Mouse (Mus musculus) midbrain, embryonic 14.5 days (tissue): ENCODE measurements around the gene Cd200r1. TPM values are rescaled to one million over a fixed set of nuclear protein-coding genes. Genes with fewer than 3 reads are reported as not detected.
"Not testable (repeated sequence)": the region's sequence is repeated elsewhere in the genome, so short reads cannot be mapped to it uniquely, and the experiment has no call there.

Source experiments
- ATAC-seq: fragments of 200-750 bp; cut with Nextera tagmentation; 2 replicates; pipeline ENCODE4 v1.8.0; 2017; ENCODE audit warnings: moderate number of reproducible peaks, moderate library complexity; ENCODE audit not compliant: low FRiP score, low TSS enrichment
- DNase-seq: peaks from one replicate; pipeline ENCODE4 v3.0.0-alpha.2; 2015
- H3K27ac ChIP-seq: fragments of 300-500 bp; sonication (generic); replicated peaks from 2 replicates; pipeline ENCODE4 v1.5.1; 2014; ENCODE audit warnings: mild to moderate bottlenecking, low read depth, low read length, moderate library complexity
- H3K27me3 ChIP-seq: fragments of 300-500 bp; sonication (generic); 2 replicates; pipeline ENCODE4 v1.6.1; 2014; ENCODE audit warnings: low read length, control low read depth, mixed read lengths; ENCODE audit not compliant: control insufficient read depth, insufficient read depth
- H3K36me3 ChIP-seq: fragments of 300-500 bp; sonication (generic); 2 replicates; pipeline ENCODE4 v1.6.1; 2014; ENCODE audit warnings: low read length, control low read depth; ENCODE audit not compliant: control insufficient read depth, insufficient read depth
- H3K4me1 ChIP-seq: fragments of 300-500 bp; sonication (generic); 2 replicates; pipeline ENCODE4 v1.6.1; 2014; ENCODE audit warnings: mild to moderate bottlenecking, antibody characterized with exemption, low read length, control low read depth; ENCODE audit not compliant: control insufficient read depth, insufficient read depth
- H3K4me2 ChIP-seq: fragments of 300-500 bp; sonication (generic); 2 replicates; pipeline ENCODE4 v1.6.1; 2014; ENCODE audit warnings: mild to moderate bottlenecking, low read length, moderate library complexity
- H3K4me3 ChIP-seq: fragments of 300-500 bp; sonication (generic); replicated peaks from 2 replicates; pipeline ENCODE4 v1.5.1; 2014; ENCODE audit warnings: low read depth, low read length
- H3K9ac ChIP-seq: fragments of 300-500 bp; sonication (generic); replicated peaks from 2 replicates; pipeline ENCODE4 v1.6.1; 2014; ENCODE audit warnings: mild to moderate bottlenecking, low read length, moderate library complexity
- H3K9me3 ChIP-seq: fragments of 300-500 bp; sonication (generic); 2 replicates; pipeline ENCODE4 v1.6.1; 2016; ENCODE audit warnings: low read length, control low read depth, mixed read lengths; ENCODE audit not compliant: control insufficient read depth
- WGBS: fragments of 180-500 bp; shearing (Covaris S2); extraction: QIAGEN DNeasy Blood & Tissue Kit; methylation state at CpG from one replicate; pipeline ENCODE4 v1.1.7; 2014; 5-methylcytosine and 5-hydroxymethylcytosine counted together
- polyA plus RNA-seq: library from polyadenylated mRNA; unstranded; fragments of >200 nt; fragmentation: Nextera tagmentation; extraction: Ambion mirVana; gene quantifications from 2 replicates; pipeline ENCODE4 v1.2.1, GENCODE M21; 2014

Cd200r1 gene
- polyA plus RNA-seq, 1 experiment from 2014 or later = 0.61 TPM

GRCm38 (mm10) chr16:44774201-44774600 is 8.7 kb downstream of the Cd200r1 start:
- Histone ChIP-seq H3K9ac (no peak overlapping the region), H3K27me3 (no peaks in the 10 kb centered on the region), H3K4me2 (no peak overlapping the region), H3K27ac (no peak overlapping the region), H3K9me3 (no peaks in the 10 kb centered on the region), H3K36me3 (no peaks in the 10 kb centered on the region), H3K4me3 (no peak overlapping the region), H3K4me1 (no peaks in the 10 kb centered on the region)
- DNase-seq = no peak
- no peak for ATAC-seq
- WGBS = 90% methylated on average over 6 of the region's 6 CpGs

DNA sequence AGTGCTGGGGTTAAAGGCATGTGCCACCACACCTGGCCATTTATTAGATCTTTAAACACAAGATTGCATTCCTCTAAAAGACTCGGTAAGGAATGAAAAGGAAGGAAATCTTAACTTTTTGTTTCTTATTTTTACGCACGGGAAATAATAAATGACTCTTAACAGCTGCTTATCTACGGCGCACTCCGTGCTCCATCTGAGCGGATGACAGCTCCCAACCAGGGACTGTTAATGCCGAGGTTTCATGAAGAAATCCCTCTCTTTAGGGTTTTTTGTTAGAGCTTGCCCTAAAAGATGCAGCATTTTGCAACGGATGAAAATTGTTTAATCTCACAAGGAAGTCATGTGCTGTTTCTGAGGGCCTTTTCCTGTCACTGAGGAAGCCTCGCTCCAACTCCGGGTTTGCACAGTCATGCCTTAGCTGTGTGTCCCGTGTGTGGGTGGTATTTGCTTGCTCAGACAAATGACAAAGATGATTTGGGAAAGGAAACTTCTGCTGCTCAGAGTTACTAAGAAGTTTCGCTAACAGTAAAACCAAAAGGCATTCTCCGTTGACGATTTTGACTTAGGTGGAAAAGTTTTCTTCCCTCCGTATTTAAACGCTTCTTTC is 13.1 kb downstream of the Cd200r1 start:
- no peak for DNase-seq
- WGBS = 89% methylated on average over 17 of the region's 17 CpGs
- no peak overlapping the region for H3K4me3 ChIP-seq
- no peak overlapping the region for H3K27ac ChIP-seq
- H3K9ac ChIP-seq = no peak overlapping the region
- no peak for ATAC-seq
- H3K4me1 ChIP-seq = no peaks in the 10 kb centered on the region
- no peak overlapping the region for H3K4me2 ChIP-seq
- no peaks in the 10 kb centered on the region for H3K36me3 ChIP-seq
- H3K9me3 ChIP-seq = no peaks in the 10 kb centered on the region
- no peaks in the 10 kb centered on the region for H3K27me3 ChIP-seq

DNA sequence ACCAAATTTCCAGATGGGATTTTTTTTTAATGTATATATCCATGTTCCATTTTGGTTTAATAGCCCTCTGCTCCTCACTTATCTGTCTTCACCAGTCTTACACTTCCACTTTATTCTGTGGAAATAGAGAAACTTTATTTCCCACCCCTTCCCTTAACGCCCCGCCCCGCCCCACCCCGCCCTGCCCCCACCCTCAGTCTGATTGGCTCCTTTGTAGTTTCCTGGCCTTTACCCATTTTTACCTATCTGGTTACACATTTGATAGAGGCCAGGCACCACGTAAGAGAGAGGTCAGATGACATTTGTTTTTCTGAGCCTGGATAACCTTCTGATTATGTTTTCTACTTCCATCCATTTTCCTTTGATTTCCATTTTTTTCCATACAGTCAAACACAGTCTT is 14.0 kb downstream of the Cd200r1 start:
- H3K9me3 ChIP-seq = no peaks in the 10 kb centered on the region
- no peak overlapping the region for H3K27ac ChIP-seq
- H3K27me3 ChIP-seq = no peaks in the 10 kb centered on the region
- H3K4me1 ChIP-seq = no peaks in the 10 kb centered on the region
- WGBS = 97% methylated on average over 5 of the region's 5 CpGs
- H3K9ac ChIP-seq = no peak overlapping the region
- DNase-seq (no peak), ATAC-seq (no peak)
- H3K36me3 ChIP-seq = no peaks in the 10 kb centered on the region
- H3K4me2 ChIP-seq = no peak overlapping the region
- no peak overlapping the region for H3K4me3 ChIP-seq

DNA sequence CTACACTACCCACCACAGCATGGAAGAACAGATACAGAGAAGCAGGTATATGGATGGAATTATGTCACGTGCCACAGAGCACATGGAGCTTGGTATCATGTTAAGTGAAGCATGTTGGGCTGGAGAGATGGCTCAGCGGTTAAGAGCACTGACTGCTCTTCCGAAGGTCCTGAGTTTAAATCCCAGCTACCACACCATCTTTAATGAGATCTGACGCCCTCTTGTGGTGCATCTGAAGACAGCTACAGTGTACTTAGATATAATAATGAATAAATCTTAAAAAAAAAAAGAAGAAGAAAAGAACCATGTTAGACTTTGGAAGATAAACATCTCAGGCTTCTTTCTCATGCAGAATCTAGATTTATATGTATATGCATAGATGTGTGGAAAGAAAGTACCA is 15.2 kb downstream of the Cd200r1 start:
- WGBS = 67% methylated on average over 4 of the region's 4 CpGs
- Histone ChIP-seq H3K4me2 (no peak overlapping the region), H3K27ac (no peak overlapping the region), H3K36me3 (no peaks in the 10 kb centered on the region), H3K4me1 (no peaks in the 10 kb centered on the region), H3K4me3 (no peak overlapping the region), H3K9me3 (no peaks in the 10 kb centered on the region), H3K27me3 (no peaks in the 10 kb centered on the region), H3K9ac (no peak overlapping the region)
- ATAC-seq (no peak), DNase-seq (no peak)

- no peak overlapping the region for H3K4me3 ChIP-seq
- no peak overlapping the region for H3K9ac ChIP-seq
- H3K27me3 ChIP-seq = no peaks in the 10 kb centered on the region
- H3K4me2 ChIP-seq = no peak overlapping the region
- WGBS = 100% methylated on average over 1 of the region's 1 CpGs
- DNase-seq = no peak
- no peaks in the 10 kb centered on the region for H3K4me1 ChIP-seq
- no peaks in the 10 kb centered on the region for H3K36me3 ChIP-seq
- no peaks in the 10 kb centered on the region for H3K9me3 ChIP-seq
- no peak overlapping the region for H3K27ac ChIP-seq
- no peak for ATAC-seq
Measured at GRCm38 (mm10) chr16:44786934-44787333, 21.4 kb downstream of the Cd200r1 start.

DNA sequence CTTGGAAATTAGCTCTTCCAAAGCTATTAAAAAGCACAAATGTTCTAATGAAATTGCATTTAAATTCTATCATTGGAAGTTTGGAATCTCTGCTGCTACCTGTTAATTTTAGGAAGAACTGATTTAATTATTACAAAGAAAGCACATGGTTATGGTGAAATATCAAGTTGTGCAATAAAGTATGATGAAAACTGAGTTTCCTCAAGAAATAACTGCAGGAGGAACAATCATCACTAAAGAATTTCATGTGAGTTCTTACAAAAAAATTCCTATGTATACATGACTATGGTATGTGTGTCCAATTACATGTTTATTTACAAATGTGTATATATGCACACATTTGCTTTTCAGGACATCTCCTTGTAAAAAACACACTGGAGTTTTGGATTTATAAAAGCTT is 28.9 kb downstream of the Cd200r1 start:
- Histone ChIP-seq H3K36me3 (no peaks in the 10 kb centered on the region), H3K9ac (no peak overlapping the region), H3K9me3 (no peaks in the 10 kb centered on the region), H3K27me3 (no peaks in the 10 kb centered on the region), H3K27ac (no peak overlapping the region), H3K4me3 (no peak overlapping the region), H3K4me2 (no peak overlapping the region), H3K4me1 (no peaks in the 10 kb centered on the region)
- ATAC-seq (no peak), DNase-seq (no peak)

DNA sequence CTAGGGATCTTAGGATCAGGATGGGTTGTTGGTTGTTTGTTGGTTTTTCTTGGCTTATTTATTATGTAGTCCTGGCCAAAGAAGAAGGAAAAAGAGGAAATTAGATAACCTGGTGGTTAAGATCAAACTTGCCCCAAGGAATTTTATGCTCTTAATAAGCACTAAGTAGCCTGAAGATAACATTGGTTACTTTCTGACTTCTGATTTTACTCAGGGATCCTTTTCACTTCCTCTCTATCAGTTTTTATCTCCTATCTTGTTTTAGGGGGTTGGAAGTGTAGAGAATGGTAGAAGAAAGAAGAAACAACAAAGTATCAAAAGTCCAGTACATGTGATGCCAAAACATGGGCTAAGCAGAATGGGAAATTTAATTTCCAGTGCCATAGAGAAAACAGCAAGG is 40.4 kb downstream of the Cd200r1 start:
- Histone ChIP-seq H3K27me3 (no peaks in the 10 kb centered on the region), H3K9me3 (no peaks in the 10 kb centered on the region), H3K4me2 (no peak overlapping the region), H3K4me1 (no peaks in the 10 kb centered on the region), H3K27ac (no peak overlapping the region), H3K36me3 (no peaks in the 10 kb centered on the region), H3K9ac (no peak overlapping the region), H3K4me3 (no peak overlapping the region)
- ATAC-seq = no peak
- DNase-seq = no peak

GRCm38 (mm10) chr16:44810223-44810622 is 44.7 kb downstream of the Cd200r1 start:
- not testable (repeated sequence) for H3K4me2 ChIP-seq, ATAC-seq, H3K4me3 ChIP-seq, DNase-seq, H3K36me3 ChIP-seq, H3K27ac ChIP-seq, H3K9me3 ChIP-seq, H3K9ac ChIP-seq, H3K4me1 ChIP-seq, H3K27me3 ChIP-seq
- 96% methylated on average over 4 of the region's 4 CpGs for WGBS

- Histone ChIP-seq H3K36me3 (no peaks in the 10 kb centered on the region), H3K27me3 (no peaks in the 10 kb centered on the region), H3K4me3 (no peak within 1 kb of the TSS), H3K4me2 (no peak within 1 kb of the TSS), H3K9ac (no peak within 1 kb of the TSS), H3K27ac (no peak within 1 kb of the TSS), H3K4me1 (no peaks in the 10 kb centered on the region), H3K9me3 (no peaks in the 10 kb centered on the region)
- DNase-seq = no peak
- no peak for ATAC-seq
- 86% methylated on average over 3 of the region's 3 CpGs for WGBS
Measured at GRCm38 (mm10) chr16:44811544-44811943, 46.0 kb downstream of the Cd200r1 start, which contains the start of gene Cd200r4. Gene Cd200r4, plus strand, starts transcription at chr16:44811733.
